Mouse (Mus musculus) E14TG2a.4 (cell line): ENCODE measurements around the gene Polg.

Source experiments
- CTCF ChIP-seq: conservative IDR thresholded peaks from 2 replicates; pipeline ENCODE4 v1.5.1; 2014; ENCODE audit warnings: low read length
- NANOG ChIP-seq: IDR thresholded peaks from 2 replicates; pipeline ENCODE4 v1.6.1; 2014; ENCODE audit warnings: borderline replicate concordance, low read length, mixed read lengths
- POU5F1 ChIP-seq: IDR thresholded peaks from 2 replicates; pipeline ENCODE4 v1.6.1; 2014; ENCODE audit warnings: low read length, borderline replicate concordance

DNA sequence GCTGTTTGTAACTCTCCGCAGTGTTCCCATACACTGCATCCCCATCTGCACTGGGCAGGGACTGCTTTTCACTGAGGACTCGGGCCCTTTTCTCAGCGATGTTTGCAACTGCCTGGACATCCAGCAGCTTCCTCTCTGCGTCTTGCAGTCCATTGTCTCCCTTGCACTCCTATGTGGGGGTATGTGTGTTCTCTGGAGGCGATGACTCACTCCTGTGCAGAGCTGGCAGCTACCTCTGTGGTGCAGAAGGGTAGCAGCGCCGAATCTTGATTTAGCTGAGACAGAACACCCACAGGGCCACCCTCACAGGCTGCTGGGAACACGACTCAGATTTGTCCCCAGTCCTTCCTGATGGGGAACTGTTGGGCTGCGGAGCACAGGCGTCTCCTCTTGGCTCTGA, 20.4 kb upstream of the Polg start:
- TF ChIP-seq CTCF (no peak), NANOG (no peak), POU5F1 (no peak)
